Mouse (Mus musculus) myocyte (in vitro differentiated cells): ENCODE measurements at regions not wholly inside any gene's neighbourhood (a gene's known extent, or its start where the extent isn't known, plus 50 kb on each side); places are given as distances from the start of the nearest gene placed in this dataset.

Experiments
- H3K27me3 ChIP-seq: one replicate; pipeline ENCODE4 v1.6.1; 2011; ENCODE audit not compliant: control insufficient read depth, insufficient read depth, insufficient read length
- H3K36me3 ChIP-seq: one replicate; pipeline ENCODE4 v1.6.1; 2011; ENCODE audit not compliant: control insufficient read depth, insufficient read depth
- H3K4me2 ChIP-seq: one replicate; pipeline ENCODE4 v1.6.1; 2011; ENCODE audit warnings: low read depth, control low read depth
- H3K4me3 ChIP-seq: one replicate; pipeline ENCODE4 v1.5.1; 2011; ENCODE audit warnings: mild to moderate bottlenecking, control low read depth, moderate library complexity
- H3K79me2 ChIP-seq: one replicate; pipeline ENCODE4 v1.6.1; 2011; ENCODE audit not compliant: control insufficient read depth, insufficient read depth
- H3ac ChIP-seq: one replicate; pipeline ENCODE4 v1.6.1; 2011; ENCODE audit not compliant: control insufficient read depth, insufficient read length
- CEBPB ChIP-seq: IDR thresholded peaks from 2 replicates; pipeline ENCODE4 v1.6.1; 2011; ENCODE audit warnings: mild to moderate bottlenecking, moderate library complexity; ENCODE audit not compliant: poor library complexity, insufficient read depth, severe bottlenecking
- E2F4 ChIP-seq: IDR thresholded peaks from one replicate; pipeline ENCODE4 v1.6.1; 2011; ENCODE audit warnings: mild to moderate bottlenecking, control low read depth, moderate library complexity; ENCODE audit not compliant: insufficient read depth
- MAX ChIP-seq: IDR thresholded peaks from one replicate; pipeline ENCODE4 v1.6.1; 2011; ENCODE audit warnings: low read depth, mild to moderate bottlenecking, control low read depth
- MYOD1 ChIP-seq, 3 experiments: IDR thresholded peaks; one replicate each; pipeline ENCODE4 v1.6.1; 2011; ENCODE audit warnings: control low read depth in 2 of 3, low read depth in 2 of 3, mild to moderate bottlenecking in 2 of 3, moderate library complexity in 1 of 3; ENCODE audit not compliant: insufficient read length in 2 of 3, control insufficient read depth in 1 of 3
- MYOG ChIP-seq, 3 experiments: IDR thresholded peaks; one replicate each; pipeline ENCODE4 v1.6.1; 2011; ENCODE audit warnings: control low read depth in 2 of 3, low read depth in 2 of 3, mild to moderate bottlenecking in 2 of 3; ENCODE audit not compliant: insufficient read length in 2 of 3, control insufficient read depth in 1 of 3, insufficient read depth in 1 of 3
- POLR2A ChIP-seq: IDR thresholded peaks from one replicate; pipeline ENCODE4 v1.6.1; 2011; ENCODE audit warnings: low read depth, mild to moderate bottlenecking, control low read depth, moderate library complexity; ENCODE audit not compliant: insufficient read length
- POLR2AphosphoS2 ChIP-seq: IDR thresholded peaks from one replicate; pipeline ENCODE4 v1.6.1; 2011; ENCODE audit warnings: low read depth, control low read depth; ENCODE audit not compliant: insufficient read length
- REST ChIP-seq: IDR thresholded peaks from one replicate; pipeline ENCODE4 v1.6.1; 2011; ENCODE audit warnings: mild to moderate bottlenecking, control low read depth, moderate library complexity; ENCODE audit not compliant: insufficient read depth, insufficient read length
- SRF ChIP-seq: IDR thresholded peaks from one replicate; pipeline ENCODE4 v1.6.1; 2011; ENCODE audit warnings: low read depth; ENCODE audit not compliant: control insufficient read depth, insufficient read length
- TCF12 ChIP-seq: IDR thresholded peaks from one replicate; pipeline ENCODE4 v1.6.1; 2011; ENCODE audit warnings: mild to moderate bottlenecking, control low read depth; ENCODE audit not compliant: poor library complexity, insufficient read depth, severe bottlenecking
- TCF3 ChIP-seq: IDR thresholded peaks from one replicate; pipeline ENCODE4 v1.6.1; 2011; ENCODE audit warnings: low read depth, control low read depth; ENCODE audit not compliant: insufficient read length
- USF1 ChIP-seq: IDR thresholded peaks from one replicate; pipeline ENCODE4 v1.6.1; 2011; ENCODE audit warnings: low read depth, mild to moderate bottlenecking, control low read depth, moderate library complexity

- H3K27me3 ChIP-seq = no peaks in the 10 kb centered on the region
- no peak overlapping the region for H3K4me2 ChIP-seq
- H3K36me3 ChIP-seq = peaks cover 6% of the 10 kb centered on the region
- no peak overlapping the region for H3ac ChIP-seq
- TF ChIP-seq TCF3 (no peak), MAX (no peak), SRF (no peak), TCF12 (no peak), E2F4 (no peak), REST (no peak), MYOG (IDR thresholded peaks at IDR 0.05; ENCODE audit: control insufficient read depth in 1 of 3, insufficient read depth in 1 of 3, insufficient read length in 2 of 3, low read depth in 2 of 3) (no peak), POLR2A (no peak), POLR2AphosphoS2 (no peak), CEBPB (no peak), USF1 (no peak), MYOD1 (IDR thresholded peaks at IDR 0.05; ENCODE audit: control insufficient read depth in 1 of 3, insufficient read length in 2 of 3, low read depth in 2 of 3) (no peak)
- no peak overlapping the region for H3K4me3 ChIP-seq
- H3K79me2 ChIP-seq = peaks cover 47% of the 10 kb centered on the region
These were observed 129.5 kb downstream of the Sox4 start for GRCm38 (mm10) chr13:28823985-28824384.

DNA sequence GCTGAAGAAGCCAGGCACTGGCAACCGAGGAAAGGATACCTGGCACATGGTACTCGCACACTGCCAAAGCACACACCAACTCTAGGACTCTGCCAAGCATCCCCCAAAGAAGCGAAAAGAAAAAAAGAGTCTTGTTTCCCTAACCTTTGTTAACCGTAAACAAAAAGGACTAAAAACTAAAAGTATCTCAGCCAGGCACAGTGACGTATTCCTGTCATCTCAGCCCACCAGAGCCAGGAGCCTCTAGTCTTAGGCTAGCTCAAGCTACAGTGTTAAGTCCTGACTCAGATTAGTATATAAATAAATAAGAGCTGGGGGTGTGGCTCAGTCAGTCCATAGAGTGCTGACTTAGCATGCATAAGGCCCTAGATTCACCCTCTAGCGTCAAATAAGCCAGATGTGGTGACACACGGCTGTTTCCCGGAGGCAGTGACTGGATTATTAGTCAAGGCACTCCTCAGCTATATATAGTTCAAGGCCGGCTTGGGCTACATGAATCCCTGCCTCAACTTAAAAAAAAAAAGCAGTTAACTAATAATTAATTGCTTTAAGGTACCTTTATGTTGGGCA, 130.1 kb downstream of the Sox4 start:
- TF ChIP-seq SRF (no peak), MAX (no peak), E2F4 (no peak), MYOD1 (IDR thresholded peaks at IDR 0.05; ENCODE audit: control insufficient read depth in 1 of 3, insufficient read length in 2 of 3, low read depth in 2 of 3) (no peak), POLR2AphosphoS2 (no peak), CEBPB (no peak), POLR2A (no peak), TCF3 (no peak)
- Histone ChIP-seq H3K4me3 (no peak overlapping the region), H3K79me2 (peaks cover 50% of the 10 kb centered on the region), H3K27me3 (no peaks in the 10 kb centered on the region), H3K36me3 (peaks cover 6% of the 10 kb centered on the region), H3ac (no peak overlapping the region), H3K4me2 (no peak overlapping the region)

DNA sequence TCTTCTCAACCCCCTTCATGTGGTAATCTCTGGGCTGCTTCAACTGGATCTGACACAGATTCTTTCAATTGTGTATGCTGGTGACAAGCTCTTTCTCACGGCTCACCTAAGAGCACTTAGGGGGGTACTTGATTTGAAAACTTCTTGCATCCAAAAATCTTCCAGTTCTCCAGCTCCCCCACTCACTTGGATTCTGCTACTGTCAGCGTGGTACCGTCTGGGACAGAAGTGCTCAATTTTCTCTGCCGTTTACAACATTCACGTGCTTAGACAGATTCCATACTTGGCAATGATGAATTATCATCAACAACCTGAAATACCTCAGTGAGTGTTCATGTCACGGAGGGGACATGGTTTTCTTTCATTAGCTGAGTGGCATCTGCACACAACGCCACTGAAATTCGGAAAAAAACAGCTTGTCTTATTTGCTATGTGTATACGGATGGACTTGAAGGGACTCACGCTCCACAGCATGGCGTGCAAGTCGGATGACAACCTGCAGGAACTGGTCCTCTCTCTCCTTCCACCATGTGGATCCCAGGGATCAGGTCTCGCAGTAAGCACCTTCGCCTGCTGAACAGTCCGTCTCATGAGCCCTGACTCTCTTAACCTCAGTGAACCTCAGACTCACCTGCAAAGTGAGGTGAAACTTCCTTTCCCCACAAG, 132.5 kb downstream of the Sox4 start:
- TF ChIP-seq E2F4 (no peak), POLR2A (no peak), SRF (no peak), MAX (no peak), TCF3 (no peak), POLR2AphosphoS2 (no peak), CEBPB (no peak)
- no peak overlapping the region for H3ac ChIP-seq
- H3K4me3 ChIP-seq = no peak overlapping the region
- H3K79me2 ChIP-seq = peaks cover 45% of the 10 kb centered on the region
- H3K4me2 ChIP-seq = no peak overlapping the region
- peaks cover 6% of the 10 kb centered on the region for H3K36me3 ChIP-seq
- no peaks in the 10 kb centered on the region for H3K27me3 ChIP-seq

- Histone ChIP-seq H3K36me3 (no peaks in the 10 kb centered on the region), H3ac (no peak overlapping the region), H3K4me2 (no peak overlapping the region), H3K4me3 (no peak overlapping the region), H3K27me3 (no peaks in the 10 kb centered on the region), H3K79me2 (peaks cover 54% of the 10 kb centered on the region)
- TF ChIP-seq CEBPB (no peak), TCF12 (no peak), SRF (no peak), POLR2A (no peak), MAX (no peak), MYOG (IDR thresholded peaks at IDR 0.05; ENCODE audit: control insufficient read depth in 1 of 3, insufficient read depth in 1 of 3, insufficient read length in 2 of 3, low read depth in 2 of 3) (no peak), POLR2AphosphoS2 (no peak), E2F4 (no peak), USF1 (no peak), MYOD1 (IDR thresholded peaks at IDR 0.05; ENCODE audit: control insufficient read depth in 1 of 3, insufficient read length in 2 of 3, low read depth in 2 of 3) (no peak), TCF3 (no peak), REST (no peak)
These were observed 139.4 kb downstream of the Sox4 start for GRCm38 (mm10) chr13:28814127-28814526.
